Mouse (Mus musculus) activated CD4-positive, CD25-positive, alpha-beta regulatory T cell, adult 4 months (primary cell): ENCODE measurements around the gene Xylb. TPM values are rescaled to one million over a fixed set of nuclear protein-coding genes. Genes with fewer than 3 reads are reported as not detected.

Experiments used
- ATAC-seq: one replicate; pipeline ENCODE4 v1.8.0; 2017
- polyA plus RNA-seq, 2 experiments: library from polyadenylated mRNA; unstranded; fragments of 100-300 nt; shearing (Covaris generic); gene quantifications; one replicate each; pipeline ENCODE4 v1.2.1; 2017

Xylb gene
- under 1 TPM; 0.36 TPM for polyA plus RNA-seq

GRCm38 (mm10) chr9:119357331-119358057 is at the start of gene Xylb:
Gene Xylb, plus strand, starts transcription at chr9:119357381.
- ATAC-seq = peak; percentile 44

- ATAC-seq = no peak
Measured at GRCm38 (mm10) chr9:119309067-119309466, 48.1 kb upstream of the Xylb start.

GRCm38 (mm10) chr9:119313096-119313495 is 44.1 kb upstream of the Xylb start:
- ATAC-seq = no peak

GRCm38 (mm10) chr9:119318891-119319290 is 38.3 kb upstream of the Xylb start:
- no peak for ATAC-seq

- ATAC-seq = no peak
Measured at GRCm38 (mm10) chr9:119320446-119320845, 36.7 kb upstream of the Xylb start.

- ATAC-seq = no peak
Measured at GRCm38 (mm10) chr9:119320946-119321345, 36.2 kb upstream of the Xylb start.

- no peak for ATAC-seq
Measured at GRCm38 (mm10) chr9:119321392-119322229, 35.6 kb upstream of the Xylb start.

- ATAC-seq = peak; percentile 94
Measured at GRCm38 (mm10) chr9:119322289-119323259, 34.6 kb upstream of the Xylb start, which contains the start of gene Oxsr1. Gene Oxsr1, minus strand, starts transcription at chr9:119322427.

GRCm38 (mm10) chr9:119323260-119323645 is 33.9 kb upstream of the Xylb start:
- ATAC-seq = no peak

- ATAC-seq = no peak
Measured at GRCm38 (mm10) chr9:119324130-119324529, 33.1 kb upstream of the Xylb start.

- ATAC-seq = no peak
Measured at GRCm38 (mm10) chr9:119328488-119328887, 28.7 kb upstream of the Xylb start.

- ATAC-seq = no peak
Measured at GRCm38 (mm10) chr9:119330186-119330963, 26.8 kb upstream of the Xylb start.

GRCm38 (mm10) chr9:119334324-119334723 is 22.9 kb upstream of the Xylb start:
- peak; percentile 70 for ATAC-seq

GRCm38 (mm10) chr9:119334834-119335233 is 22.3 kb upstream of the Xylb start:
- ATAC-seq = no peak

GRCm38 (mm10) chr9:119335571-119335970 is 21.6 kb upstream of the Xylb start:
- ATAC-seq = no peak

GRCm38 (mm10) chr9:119337842-119338241 is 19.3 kb upstream of the Xylb start:
- ATAC-seq = no peak

GRCm38 (mm10) chr9:119338350-119338749 is 18.8 kb upstream of the Xylb start:
- no peak for ATAC-seq

- no peak for ATAC-seq
Measured at GRCm38 (mm10) chr9:119339106-119339505, 18.1 kb upstream of the Xylb start.

- ATAC-seq = peak; percentile 50
Measured at GRCm38 (mm10) chr9:119339558-119340211, 17.5 kb upstream of the Xylb start, which contains the start of gene Acaa1a. Gene Acaa1a, plus strand, starts transcription at chr9:119339676.

GRCm38 (mm10) chr9:119340212-119340580 is 17.0 kb upstream of the Xylb start:
- ATAC-seq = no peak
